ENCODE assay signal across 9 mouse cellular contexts in the genomic region with DNA sequence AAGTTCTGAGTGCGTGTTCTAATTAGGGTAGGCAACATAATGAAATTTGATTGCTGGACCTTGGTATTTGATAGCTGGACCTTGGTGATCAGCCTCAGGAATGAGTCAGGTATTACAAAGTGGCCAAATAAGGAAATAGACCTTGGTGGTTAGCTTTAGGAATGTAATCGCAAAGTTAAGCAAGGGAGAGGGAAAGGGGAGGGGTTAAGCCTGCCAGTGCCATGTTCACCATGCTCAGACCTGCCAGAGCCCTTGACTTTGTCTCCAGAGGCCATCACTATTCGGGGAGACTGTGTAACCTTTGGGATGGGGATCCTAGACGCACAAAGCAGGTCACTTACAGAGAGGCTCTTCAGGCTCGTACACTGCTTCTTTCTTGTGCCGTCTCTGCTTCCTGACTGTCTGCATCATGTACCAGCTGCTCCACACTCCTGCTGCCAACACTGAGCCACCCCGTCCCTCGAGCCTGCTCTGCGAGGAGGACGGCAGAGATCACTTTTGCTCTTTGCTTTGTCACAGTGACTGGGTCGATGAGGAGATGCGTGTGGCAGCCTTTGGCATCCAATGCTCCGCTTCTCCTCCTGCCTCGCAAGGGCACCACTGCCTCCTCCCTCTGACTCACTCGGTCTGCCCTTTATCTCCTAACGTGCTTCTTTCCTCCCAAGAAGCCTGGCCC.
DNase-seq lines count a peak whose midpoint lies in the region; ATAC-seq lines count a peak whose summit lies in the region.
"Had no signal": no experiment of that assay in that cellular context is flagged by ENCODE, and none has a peak within 500 bp of the region (broad histone marks: within the 10 kb centered on the region; RNA-seq: fewer than 3 reads in every experiment).

No protein-coding gene starts in this region.

- H3K4me1 ChIP-seq in intestine, embryonic 15.5 days (replicated peaks) = no peaks in the 10 kb centered on the region
- H3K4me1 ChIP-seq: heart, embryonic 10.5 days had no signal

- H3K27ac ChIP-seq in intestine, embryonic 15.5 days = no peak overlapping the region
- H3K27ac ChIP-seq: heart, embryonic 10.5 days; kidney, postnatal 0 days had no signal

- no peaks in the 10 kb centered on the region for H3K36me3 ChIP-seq in intestine, embryonic 15.5 days
- H3K36me3 ChIP-seq: heart, embryonic 10.5 days had no signal

- 78% methylated on average over 16 of the region's 16 CpGs for WGBS in intestine, embryonic 15.5 days

- no peaks in the 10 kb centered on the region for H3K27me3 ChIP-seq in intestine, embryonic 15.5 days (replicated peaks)

- H3K4me3 ChIP-seq in intestine, embryonic 15.5 days (replicated peaks) = no peak overlapping the region
- H3K4me3 ChIP-seq: heart, embryonic 10.5 days had no signal

- intact Hi-C loops in left cerebral cortex, postnatal 25 days (cut with DNase I) = no loop called here

- no peak overlapping the region for H3K4me2 ChIP-seq in intestine, embryonic 15.5 days (replicated peaks)

- H3K9me3 ChIP-seq in intestine, embryonic 15.5 days = no peaks in the 10 kb centered on the region
- H3K9me3 ChIP-seq: heart, embryonic 10.5 days had no signal

- ATAC-seq in intestine, embryonic 15.5 days = no peak

- peak; percentile 26 for DNase-seq in urinary bladder, adult 2 months (ENCODE audit: low spot score)
- no peak for DNase-seq in urinary bladder, postnatal 10 days (ENCODE audit: low spot score)
- DNase-seq in cerebellum, adult 9-10 months = peak; percentile 54
- peak; percentile 42 to 68 for DNase-seq in left cerebral cortex, postnatal 25 days (ENCODE audit: low spot score in 2 of 2)
- DNase-seq in liver = no peak
- DNase-seq in lung, postnatal 25 days (ENCODE audit: low spot score) = no peak

- no peak overlapping the region for H3K9ac ChIP-seq in intestine, embryonic 15.5 days

Comparison
In these comparisons a context has a peak if more than half of its experiments do, and no peak if none do; other contexts are left out.
1. DNase-seq: peak in urinary bladder, adult 2 months (single experiment), cerebellum, adult 9-10 months (single experiment) and left cerebral cortex, postnatal 25 days (2 of 2); none in urinary bladder, postnatal 10 days (single experiment), liver (single experiment) and lung, postnatal 25 days (single experiment).